Mouse (Mus musculus) mouse embryonic stem cell (cell line): ENCODE data around the gene Npy4r.

ENCODE experiments used
- in situ Hi-C, 2 experiments: fragments of 300-500 bp; cut with MboI; formaldehyde crosslinking; loops; 1 replicate in 1 of 2; 3 replicates in 1 of 2; pipeline ENCODE4 v1.14.3; 2019 to 2020; ENCODE audit warnings: low sequenced_read_pairs in 2 of 2, low pct_unique_long_range_greater_than_20kb in 1 of 2, mixed read lengths in 1 of 2; ENCODE audit not compliant: unreplicated experiment in 1 of 2

Npy4r gene

DNA sequence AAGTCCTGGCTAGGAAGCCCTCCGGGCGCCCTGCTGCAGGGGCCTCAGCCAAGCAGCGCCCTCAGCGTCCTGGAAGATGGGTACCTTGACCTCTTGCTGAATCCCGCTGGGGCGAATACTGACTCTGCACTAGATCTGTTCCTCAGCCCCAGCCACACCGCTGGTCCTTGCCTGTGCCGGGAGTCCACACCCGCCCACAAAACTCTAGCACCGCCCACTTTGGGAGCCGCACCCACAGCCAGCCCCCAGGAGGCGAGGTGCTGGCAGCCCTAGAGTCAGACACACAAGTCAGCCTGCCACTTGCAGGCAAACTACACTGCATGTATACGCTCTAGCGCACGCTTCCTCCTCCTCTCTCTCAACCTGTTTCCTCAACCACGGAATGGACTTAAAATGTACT is at the start of gene Npy4r:
Gene Npy4r, minus strand, starts transcription at position 148 of the 400 bp plus-strand sequence.
- in situ Hi-C loops = no loop called here

DNA sequence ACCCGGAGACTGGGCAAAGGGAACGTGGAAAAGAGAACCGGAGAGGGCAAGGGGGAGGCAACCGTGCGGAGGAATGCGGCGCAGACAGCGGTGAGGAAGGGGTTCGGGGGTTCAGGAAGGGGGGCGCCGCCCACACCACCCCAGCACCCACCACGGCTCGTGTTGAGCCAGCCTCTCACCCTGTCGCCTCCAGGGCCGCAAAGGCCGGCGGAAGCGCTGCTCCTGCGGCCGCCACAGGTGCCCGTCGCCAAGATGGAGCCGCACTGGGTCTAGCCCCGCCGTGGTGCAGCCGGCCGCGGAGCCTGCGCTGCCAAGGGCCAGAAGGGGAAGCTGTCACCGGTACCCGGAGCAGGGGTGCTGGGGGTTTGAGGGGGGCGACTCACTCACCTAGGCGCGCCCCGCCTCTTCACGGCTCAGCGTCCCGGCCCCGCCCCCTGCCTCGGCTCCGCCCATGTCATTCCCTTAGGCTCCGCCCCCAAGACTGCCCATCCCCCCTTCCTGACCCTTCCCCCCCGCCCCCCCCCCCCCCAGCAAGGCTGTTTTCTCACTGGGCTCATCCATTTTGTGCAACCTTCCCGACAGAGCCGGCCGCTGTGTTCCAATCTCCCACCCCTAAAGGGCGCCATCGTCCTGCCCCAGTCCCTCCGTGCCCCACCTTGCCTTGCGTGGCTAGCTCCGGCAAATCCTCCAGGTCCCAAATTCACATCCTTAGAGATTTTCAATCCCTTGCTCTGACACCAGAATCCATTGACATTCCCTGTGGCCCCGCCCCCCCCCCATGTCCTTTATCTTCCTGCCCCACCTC is 49.1 kb upstream of the Npy4r start, which contains the start of gene Gprin2:
Gene Gprin2, minus strand, starts transcription at position 423 of the 805 bp plus-strand sequence.
- in situ Hi-C loops = no loop called here

DNA sequence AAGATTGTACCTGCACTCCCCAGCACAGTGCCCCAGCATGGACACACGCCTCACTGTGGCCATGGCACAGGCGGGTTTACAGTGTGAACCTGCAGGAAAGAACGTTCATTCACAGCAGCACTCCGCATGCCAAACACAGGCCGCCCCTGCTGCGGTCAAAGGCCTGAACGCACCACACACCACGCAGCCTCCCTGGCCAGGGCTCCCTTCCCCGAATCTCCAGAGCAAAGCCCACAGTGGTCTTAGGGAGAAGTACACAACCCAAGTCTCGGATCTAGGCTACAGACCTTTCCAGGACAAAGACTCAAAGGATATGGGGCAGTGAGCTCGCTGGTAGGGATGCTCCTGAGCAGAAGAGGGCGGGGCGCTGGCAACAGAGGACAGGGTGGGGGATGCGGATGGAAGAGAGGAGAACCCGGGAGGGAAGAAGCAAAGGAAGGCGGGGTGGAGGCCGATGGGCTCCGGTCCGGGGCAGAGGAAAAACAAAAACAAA is 48.5 kb upstream of the Npy4r start:
- in situ Hi-C loops = no loop called here

DNA sequence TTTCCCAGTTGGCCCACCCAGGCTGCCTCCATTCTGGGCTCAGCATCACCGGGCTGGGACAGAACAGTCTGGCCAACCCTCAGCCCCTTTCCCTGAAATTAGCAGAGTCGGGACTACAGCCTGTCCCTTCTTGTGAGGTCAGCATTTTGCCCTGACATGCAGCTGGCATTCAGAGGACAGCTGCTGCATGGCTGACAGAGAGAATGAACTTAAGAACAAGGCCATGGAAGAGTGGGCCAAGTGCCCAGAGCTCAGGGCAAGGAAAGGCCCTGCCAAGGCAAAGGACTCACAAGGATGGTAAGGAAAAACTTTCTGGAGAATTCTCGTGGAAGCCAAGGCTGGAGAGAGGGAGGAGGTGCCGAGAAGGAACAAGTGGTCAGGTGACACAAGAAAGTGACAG is 44.4 kb upstream of the Npy4r start:
- in situ Hi-C loops = no loop called here

DNA sequence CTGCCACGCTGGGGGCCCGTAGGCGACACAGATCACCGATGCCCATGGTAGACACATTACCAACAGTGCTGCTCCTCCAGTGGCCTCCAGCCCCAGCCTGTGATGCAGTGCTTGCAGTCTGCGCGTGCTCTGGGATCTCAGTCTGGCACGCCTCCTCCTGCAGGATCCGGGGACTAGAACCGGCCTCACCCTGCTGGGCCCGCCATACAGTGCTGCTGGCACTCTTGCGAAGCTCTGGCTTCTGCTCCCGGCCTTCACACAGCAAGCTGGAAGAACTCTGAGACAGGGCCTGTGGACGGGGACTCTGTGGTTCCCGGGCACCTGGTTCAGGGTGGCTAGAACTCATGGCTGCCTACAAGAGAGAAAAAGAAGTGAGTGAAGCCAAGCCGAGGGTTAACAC is 43.2 kb upstream of the Npy4r start:
- in situ Hi-C loops = no loop called here

DNA sequence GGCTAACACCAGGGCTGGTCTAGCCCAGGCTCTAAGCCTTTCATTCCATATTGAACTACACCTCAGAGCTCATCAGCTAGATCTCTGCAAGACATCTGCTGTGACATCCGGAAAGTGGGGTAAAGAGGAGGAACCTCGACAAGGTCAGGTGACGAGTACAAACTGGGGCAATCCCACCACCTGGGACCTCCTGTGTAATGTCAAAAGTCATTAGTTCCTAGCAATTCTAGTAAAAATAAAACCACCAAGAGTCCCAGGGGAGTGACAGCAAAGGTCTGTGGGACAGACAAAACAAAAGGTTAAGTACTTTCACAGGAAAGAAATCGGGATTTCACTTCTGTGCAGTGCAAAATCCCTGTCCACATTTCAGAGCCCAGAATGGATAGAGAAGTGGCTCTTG is 41.6 kb upstream of the Npy4r start:
- in situ Hi-C loops = no loop called here

DNA sequence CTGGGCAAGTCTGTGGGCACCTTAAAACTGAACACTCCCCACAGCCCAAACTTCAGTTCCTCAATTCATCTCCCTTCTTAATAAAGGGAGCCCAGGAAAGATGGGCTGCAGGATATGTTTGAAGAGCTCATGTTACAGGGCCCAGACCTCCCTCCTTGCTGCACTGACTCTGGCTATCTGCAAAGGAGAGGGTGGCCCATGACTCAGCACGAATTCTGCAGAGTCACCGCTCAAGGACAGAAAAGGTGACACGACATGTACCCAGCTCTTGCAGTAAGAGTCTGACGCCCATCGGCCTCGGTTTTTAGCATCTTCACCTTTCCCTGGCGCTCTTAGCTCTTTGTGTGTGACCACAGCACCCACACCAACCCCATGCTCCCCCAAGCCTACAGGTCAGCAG is 38.1 kb upstream of the Npy4r start:
- in situ Hi-C loops = no loop called here

DNA sequence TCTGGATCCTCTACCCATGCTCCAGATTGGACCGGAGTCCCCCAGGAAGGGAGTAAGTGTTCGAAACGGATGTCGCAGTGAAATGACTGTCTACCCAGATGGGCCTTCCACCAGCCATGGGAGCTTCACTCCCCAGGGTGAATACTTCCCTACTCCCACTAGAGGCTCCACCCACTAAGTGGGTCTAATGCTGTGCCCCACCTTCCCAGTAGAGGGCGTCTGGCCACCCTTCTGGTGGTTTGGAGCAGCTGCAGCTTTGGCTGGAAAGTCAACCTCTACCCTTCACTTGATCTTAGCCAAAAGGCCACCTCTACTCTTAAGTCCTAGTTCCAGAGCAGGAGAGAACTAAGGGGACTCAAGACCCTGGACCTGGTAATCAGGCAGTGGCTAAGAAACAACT is 36.3 kb upstream of the Npy4r start:
- in situ Hi-C loops = no loop called here

DNA sequence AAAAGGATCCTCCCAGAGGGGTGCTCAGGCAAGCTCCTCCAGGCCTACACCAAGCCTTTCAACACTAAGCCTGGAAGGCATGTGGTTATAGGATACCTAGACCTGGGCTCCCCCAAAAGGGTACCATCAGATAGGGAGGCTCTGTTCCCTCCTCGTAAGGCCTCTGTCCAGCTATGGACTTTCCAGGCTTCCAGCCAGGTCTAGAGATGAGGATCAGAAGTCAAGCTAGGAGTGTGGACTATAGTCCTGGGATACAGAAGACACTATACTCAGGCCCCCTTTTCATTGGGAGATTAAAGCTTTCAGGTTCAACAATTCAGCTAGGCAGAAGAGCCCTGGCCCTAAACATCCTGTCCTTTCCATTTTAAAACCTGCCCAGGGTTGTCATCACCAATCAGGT is 30.8 kb upstream of the Npy4r start:
- in situ Hi-C loops = no loop called here

DNA sequence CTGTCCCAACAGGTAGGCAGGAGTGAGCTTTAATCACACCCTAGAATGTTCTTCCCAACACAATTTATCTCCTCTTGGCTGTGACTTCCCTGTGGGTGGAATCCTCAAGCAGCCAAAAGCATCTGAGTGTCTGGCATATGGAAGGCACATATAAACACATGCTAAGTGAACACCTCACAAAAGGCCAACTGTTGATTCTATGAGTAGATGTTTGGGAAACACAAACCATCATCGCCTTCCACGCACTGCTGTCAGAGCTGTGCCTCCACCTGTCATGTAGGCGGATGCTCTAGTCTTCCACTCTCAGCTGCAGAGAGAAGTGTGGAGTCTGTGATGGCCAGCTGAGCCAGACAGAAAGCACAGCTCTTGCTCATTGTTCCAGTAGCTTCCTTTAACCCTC is 27.1 kb upstream of the Npy4r start:
- in situ Hi-C loops = no loop called here

DNA sequence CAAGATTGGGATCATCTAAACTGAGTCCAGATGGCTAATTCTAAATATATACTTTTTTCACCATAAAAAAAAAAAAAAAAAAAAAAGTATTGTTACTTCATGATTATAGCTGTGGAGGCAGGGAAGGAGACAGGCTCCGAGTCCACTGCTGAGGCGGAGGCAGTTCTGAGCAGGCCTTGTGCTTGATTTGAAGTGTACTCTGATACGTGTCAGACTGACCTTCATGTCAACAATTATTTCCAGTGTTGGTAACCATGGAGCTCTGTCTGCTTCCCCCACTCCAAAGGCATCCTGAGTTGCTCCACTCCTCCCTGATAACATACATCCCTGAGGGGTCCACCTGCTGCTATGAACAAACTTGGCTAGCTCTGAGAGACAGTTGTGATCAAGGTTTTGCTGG is 18.8 kb upstream of the Npy4r start:
- in situ Hi-C loops = no loop called here

DNA sequence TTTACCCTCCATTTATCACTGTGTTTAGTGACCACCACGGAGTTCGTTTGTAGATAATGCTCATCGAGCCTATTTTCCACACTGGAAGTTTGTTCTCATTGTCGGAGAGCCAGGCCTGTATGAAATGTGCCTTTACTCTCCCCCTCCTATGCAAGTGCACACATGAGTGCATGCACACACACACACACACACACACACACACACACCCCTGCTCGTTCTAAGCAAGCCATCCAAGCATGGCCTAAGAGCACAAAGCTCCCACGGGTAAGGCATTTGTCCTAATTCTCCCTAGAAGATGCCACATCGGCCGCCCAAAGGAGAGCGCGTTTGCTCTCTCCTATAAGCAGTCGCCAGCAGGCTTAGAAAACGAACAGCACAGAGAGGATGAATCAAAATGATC is 3.5 kb upstream of the Npy4r start:
- in situ Hi-C loops = no loop called here

DNA sequence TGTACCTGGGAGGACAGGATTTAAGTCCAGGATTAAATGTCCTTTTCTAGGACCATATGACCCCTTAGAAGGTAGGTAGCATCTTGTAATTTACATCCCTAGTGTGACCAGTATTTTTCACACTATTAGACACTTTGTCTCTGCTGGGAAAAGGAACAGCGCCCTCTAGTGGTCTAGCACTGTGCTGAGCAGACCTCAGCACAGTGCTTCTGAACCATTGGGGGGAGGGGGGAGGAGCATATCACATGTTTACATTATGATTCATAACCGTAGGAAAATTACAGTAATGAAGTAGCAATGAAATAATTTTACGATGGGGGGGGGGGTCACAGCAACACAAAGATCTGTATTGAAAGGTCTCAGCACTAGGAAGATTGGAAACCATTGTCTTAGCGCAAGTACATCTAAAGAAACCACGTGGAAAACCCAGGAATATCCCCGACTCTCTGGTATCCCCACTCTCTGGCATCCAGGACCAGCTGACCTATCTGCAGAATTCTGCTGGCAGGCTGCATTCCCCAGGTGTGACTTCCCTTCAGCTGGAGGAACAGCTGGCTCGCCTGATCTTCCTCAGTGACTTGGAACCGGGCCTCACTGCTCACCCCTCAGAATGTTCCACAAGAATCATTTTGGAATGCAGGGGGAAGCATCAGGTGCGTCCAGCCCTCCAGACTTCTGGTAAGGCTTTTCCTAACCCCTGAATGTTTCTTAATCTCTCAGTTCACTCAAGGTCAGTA is 2.5 kb upstream of the Npy4r start:
- in situ Hi-C loops = no loop called here

DNA sequence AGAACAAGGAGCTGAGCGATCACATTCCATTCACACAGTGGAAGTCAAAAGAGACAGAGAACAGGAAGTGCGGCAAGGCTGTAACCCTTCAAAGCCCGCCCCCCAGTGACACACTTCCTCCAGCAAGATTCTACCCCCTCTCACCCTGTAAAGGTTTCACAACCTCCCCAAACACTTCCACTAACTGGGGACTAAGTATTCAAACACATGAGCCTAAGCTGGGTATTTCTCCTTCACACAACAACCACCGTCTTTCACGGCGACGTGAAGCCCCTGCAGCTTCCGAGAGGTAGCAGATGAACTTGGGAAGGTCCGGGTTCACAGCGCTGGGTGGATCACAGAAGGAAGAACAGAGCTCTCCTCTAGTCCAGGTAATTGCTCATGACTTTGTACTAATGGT is 9.4 kb downstream of the Npy4r start:
- in situ Hi-C loops = no loop called here

DNA sequence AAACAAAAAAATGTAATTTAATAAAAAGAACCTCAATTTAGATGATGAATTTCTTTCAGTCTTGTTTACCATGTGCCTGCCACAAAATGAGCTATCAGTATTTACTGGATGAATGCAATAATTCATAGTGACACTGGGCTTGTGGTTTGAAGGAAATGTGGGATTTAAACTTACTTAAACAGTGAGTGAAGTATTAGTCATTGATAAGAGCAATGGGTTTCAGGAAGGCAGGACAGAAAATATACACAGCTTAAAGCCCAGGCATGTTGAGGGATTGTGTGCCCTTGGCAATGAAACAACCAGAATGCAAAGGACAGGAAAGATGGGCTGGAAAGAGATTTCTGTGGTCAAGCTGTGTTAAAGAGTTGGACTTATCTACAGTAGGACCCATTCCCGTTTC is 10.0 kb downstream of the Npy4r start:
- in situ Hi-C loops = no loop called here

DNA sequence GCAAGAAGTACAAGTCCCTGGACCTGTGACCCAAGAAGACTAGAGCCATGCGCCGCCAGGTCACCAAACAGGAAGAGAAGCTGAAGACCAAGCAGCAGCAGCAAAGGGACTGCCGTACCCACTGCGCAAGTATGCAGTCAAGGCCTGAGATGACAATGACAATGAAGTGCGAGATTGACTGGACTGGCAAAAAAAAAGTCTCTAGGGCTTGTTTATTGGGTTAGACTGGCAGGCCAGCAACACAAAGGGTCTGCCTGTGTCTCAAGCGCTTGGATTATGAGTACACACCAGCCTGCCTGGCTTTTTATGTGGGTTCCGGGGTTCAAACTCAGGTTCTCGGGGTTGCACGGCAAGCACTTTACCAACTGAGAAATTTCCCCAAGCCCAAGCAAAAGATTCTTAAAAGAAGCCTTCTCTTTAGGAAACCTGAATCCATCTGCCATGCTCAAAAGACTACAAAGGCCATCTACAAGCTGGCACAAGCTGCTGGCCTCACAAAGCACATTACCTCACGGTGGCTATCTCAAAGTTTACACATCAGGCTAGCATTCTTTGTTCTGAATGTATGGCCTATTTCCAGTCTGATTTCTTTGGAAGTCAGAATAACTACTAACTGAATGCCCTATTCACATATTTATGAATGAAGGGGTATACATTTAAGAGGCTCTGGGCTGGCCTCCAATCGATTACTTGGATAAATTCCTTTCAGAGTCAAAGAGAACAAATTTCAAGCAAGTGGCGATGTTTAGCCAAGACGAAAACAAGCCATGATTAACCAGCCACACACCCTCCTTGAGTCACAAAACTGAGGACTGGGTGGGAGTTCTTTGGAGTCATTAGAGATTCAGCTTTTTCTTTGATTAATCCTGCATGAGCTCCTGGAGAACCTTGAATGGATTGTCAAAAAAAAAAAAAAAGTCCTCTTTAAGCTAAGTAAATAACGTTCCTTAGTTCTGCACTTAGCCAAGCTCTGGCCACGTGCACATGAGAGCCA is 12.3 kb downstream of the Npy4r start:
- in situ Hi-C loops = no loop called here

DNA sequence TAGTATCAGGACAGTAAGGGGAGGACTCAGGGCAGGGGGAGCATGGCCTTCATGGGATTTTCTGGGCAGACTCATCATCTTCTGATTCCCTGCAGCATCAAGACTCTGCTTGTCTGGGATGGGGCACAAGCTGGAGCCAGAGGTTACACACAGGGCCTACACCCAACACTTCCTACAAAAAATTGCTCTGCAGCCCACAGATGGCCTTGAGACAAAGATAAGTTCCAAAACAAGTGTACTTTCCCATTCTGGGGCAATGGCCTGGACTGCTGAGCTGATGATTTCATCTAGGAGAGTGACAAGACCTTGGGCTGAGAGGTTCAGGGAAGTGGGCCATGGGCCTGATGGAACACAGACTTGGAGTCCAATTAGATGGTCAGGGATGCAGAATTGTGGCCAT is 16.9 kb downstream of the Npy4r start:
- in situ Hi-C loops = no loop called here

DNA sequence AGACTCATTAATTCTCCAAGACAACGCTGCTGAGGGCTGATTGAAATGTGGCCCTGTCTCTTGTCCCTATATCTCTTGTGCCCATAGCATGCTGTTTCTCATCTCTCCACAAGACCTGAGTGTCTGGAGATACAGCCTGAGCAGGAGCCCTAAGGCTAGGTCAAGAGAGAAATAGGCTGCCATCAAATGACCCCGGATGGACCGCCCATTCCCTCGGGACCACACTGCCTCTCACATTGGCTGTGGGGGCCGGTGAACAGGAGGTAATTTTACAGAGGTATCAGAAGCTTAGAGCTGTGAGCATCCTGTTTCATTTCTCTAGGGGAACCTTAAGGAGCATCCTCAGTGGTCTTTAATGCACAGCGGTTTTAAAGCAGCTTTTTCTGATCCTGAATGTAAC is 21.1 kb downstream of the Npy4r start:
- in situ Hi-C loops = no loop called here

DNA sequence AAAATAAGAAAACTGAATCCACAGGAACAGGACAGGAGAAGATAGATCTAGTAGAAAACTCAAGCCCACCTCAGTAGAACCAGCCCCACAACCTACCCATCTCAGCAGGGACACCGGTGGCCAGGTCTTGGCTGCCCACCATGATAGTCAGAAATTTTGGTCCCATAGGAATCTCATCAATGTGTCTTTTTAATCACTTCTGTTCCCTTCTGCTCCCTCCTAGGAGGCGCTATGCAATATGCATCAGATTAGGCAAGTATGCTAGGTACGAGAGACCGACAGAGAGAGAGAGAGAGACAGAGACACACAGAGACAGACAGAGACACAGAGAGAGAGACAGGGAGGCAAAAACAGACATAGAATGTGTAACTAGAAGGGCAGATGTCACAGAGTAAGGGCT is 30.6 kb downstream of the Npy4r start:
- in situ Hi-C loops = loop anchor here in 1 of 2 experiments (25.0 kb wide), 1 partner anchor 291 kb away; no protein-coding TSS in a partner anchor
